Mouse (Mus musculus) G1E-ER4 (cell line): Measurements from ENCODE around the gene Zfp704. TPM values are rescaled to one million over a fixed set of nuclear protein-coding genes. Genes with fewer than 3 reads are reported as not detected.

Experiments
- GATA1 ChIP-seq: IDR thresholded peaks from one replicate; pipeline ENCODE4 v1.8.0; 2012; ENCODE audit warnings: low read length, inconsistent platforms
- polyA plus RNA-seq: library from polyadenylated mRNA; stranded (reverse); fragments of >175 nt; gene quantifications from 2 replicates; pipeline ENCODE4 v1.2.3, GENCODE M21; 2012

Zfp704 gene
- polyA plus RNA-seq, 1 experiment, result not detected

DNA sequence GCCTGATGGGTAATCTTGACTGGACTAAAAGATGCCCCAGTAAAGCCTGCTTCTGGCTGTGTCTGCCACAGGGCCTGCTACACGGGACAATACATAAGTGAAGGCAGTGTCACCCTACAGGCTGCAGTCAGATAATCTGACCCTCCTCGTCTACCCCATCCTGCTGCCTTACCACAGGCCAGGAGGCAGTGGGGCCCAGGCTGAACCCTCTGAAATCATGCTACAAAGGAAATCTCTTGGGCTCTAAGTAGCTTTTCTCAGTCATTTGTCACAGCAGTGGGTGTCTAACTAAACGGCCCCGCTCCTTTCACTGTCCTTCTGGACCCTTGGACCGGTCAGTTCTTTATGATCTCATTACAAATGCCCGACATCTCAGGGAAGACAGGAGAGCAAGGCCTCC is 208.2 kb downstream of the Zfp704 start:
- no peak for TF ChIP-seq GATA1

DNA sequence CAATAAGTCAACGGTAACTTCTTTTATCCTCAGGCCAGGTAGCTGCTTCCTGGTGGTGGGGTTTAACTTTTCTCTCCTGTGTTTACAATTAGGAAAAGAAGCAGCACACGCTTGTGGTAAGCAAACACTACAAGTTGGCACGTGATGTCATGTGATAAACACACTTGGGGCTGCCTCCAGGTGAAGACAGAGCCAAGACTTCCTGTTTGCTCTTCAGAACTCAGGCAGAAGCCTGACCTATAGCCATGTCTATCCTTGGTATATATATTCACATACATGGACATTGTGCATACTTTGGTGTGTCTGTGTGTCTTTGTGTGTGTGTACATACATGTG is 209.0 kb downstream of the Zfp704 start:
- TF ChIP-seq GATA1, result no peak

DNA sequence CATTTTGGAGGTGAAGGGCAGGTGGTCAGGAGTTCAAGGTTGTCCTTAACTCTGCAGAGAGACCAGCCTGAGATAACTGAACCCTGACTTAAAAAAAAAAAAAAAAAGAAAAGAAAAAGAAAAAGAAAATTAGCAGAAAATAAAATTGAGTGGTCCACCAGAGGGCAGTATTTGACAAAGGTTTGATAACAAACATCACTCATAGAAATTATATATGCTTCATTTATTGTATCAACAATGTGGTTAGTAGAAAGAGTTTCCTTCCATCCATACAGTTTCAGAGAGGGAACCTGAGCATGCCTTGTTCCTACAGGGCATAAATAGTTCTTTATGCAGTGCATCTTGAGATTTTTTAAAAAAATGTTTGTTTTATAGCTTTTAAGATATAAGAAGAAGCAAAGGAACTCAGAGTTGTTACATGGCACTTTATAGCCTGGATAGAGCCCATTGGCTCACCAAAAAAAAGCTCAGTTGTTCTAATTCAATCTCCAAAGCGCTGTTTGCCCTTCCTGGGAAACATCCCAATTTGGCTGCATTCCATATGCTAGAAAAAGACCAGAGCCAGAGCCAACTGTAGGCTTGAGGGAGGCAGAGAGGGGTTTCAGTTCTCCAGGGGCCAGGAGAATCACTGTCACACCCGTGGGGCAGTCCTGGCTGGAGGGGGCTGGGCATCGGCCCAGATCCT is 209.5 kb downstream of the Zfp704 start:
- TF ChIP-seq GATA1, result no peak

DNA sequence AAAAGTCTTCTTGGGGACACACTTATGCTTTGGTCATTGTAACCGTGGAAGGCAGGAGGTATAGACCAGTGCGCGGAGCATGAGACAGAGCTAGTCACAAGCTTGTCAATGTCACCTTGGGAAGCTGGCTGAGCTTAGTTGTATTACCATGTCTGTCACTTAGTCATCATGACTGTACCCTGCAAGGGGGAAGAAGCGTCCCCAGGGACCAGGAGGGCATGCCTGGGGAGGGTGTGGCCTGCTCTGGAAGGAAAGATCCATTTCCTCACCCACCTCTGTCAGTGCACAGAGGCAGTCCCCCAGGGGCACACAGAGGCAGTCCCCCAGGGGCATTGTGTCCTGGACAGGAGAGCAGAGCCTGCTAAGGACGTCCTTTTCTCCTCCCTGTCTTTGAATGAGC is 211.6 kb downstream of the Zfp704 start:
- TF ChIP-seq GATA1, result no peak
